Mouse (Mus musculus): ENCODE measurements at regions not wholly inside any gene's neighbourhood (a gene's known extent, or its start where the extent isn't known, plus 50 kb on each side); places are given as distances from the start of the nearest gene placed in this dataset.

DNA sequence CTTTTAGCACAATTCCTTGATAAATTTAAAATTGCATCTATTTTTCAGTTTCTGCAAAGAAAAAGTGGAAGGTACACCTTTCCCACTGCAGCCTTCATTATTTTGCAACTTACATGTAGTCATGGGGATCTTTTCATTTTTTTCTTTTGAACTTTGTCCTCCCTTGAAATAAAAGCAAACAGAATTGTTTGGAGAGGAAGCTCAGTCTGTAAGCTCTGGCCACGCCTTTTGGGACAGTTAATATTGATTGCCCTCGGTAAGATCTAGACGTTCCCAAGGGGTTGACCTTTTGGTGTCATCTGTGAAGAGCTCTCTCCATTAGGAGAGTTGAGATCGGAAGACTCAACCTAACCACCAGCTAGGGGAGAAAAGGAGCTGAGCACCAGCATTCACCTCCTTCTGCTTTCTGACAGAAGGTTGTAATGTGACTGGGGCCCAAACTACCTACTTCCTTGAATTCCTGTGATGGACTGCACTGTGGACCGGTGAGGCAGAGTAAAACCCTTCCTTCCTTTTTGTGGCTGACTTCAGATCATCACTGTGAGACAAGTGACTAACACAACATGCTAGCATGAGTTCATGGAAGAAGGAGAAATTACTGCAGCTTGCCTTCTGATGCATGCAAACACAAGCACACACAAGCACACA is 621.9 kb downstream of the Inhba start:
- TF ChIP-seq POLR2A (IDR thresholded peaks at IDR 0.05; ENCODE audit: insufficient read length, low read depth) (no peak), CEBPB (IDR thresholded peaks at IDR 0.05; ENCODE audit: insufficient read depth, poor library complexity, severe bottlenecking) (no peak), MAX (IDR thresholded peaks at IDR 0.05; ENCODE audit: low read depth) (no peak), USF1 (IDR thresholded peaks at IDR 0.05; ENCODE audit: low read depth) (no peak), POLR2AphosphoS2 (IDR thresholded peaks at IDR 0.05; ENCODE audit: insufficient read length, low read depth) (no peak)
